In genomic region chr2:179537390-179537789, GRCm38 (mm10) we compare ENCODE assay signal across 9 mouse cellular contexts.
A peak's percentile ranks its signal among the peaks of the same experiment; 100 is the strongest.
DNase-seq lines count a peak whose midpoint lies in the region; ATAC-seq lines count a peak whose summit lies in the region.
"Had no signal": no experiment of that assay in that cellular context is flagged by ENCODE, and none has a peak within 500 bp of the region (broad histone marks: within the 10 kb centered on the region; RNA-seq: fewer than 3 reads in every experiment).

No protein-coding gene starts in this region.

- H3K27me3 ChIP-seq in forebrain, embryonic 11.5 days (ENCODE audit: control insufficient read depth, insufficient read depth, low read length), result no peaks in the 10 kb centered on the region

- peak overlapping the region; percentile 80 for H3K27ac ChIP-seq in forebrain, embryonic 11.5 days (ENCODE audit: low read depth, low read length)

- intact Hi-C loops in left cerebral cortex, postnatal 36 days (cut with DNase I), result no loop called here

- H3K9me3 ChIP-seq in forebrain, embryonic 11.5 days (ENCODE audit: control insufficient read depth, low read length), result no peaks in the 10 kb centered on the region

- ATAC-seq in forebrain, embryonic 11.5 days (replicated peaks; ENCODE audit: low FRiP score), result peak; percentile 95

- under 1% methylated on average over 19 of the region's 19 CpGs for WGBS in forebrain, embryonic 11.5 days

- no peaks in the 10 kb centered on the region for H3K36me3 ChIP-seq in forebrain, embryonic 11.5 days (ENCODE audit: control insufficient read depth, insufficient read depth, low read length)

- peak; percentile 26 for DNase-seq in adrenal gland, postnatal 25 days
- DNase-seq in adrenal gland, postnatal 10 days, result no peak
- peak; percentile 92 for DNase-seq in forebrain, embryonic 11.5 days (ENCODE audit: low spot score)
- peak; percentile 45 for DNase-seq in kidney, adult 9 months
- DNase-seq in left cerebral cortex, postnatal 36 days (ENCODE audit: low spot score in 2 of 2), result peak; percentile 19 to 32
- peak; percentile 57 for DNase-seq in right cerebral cortex, adult 18-20 months
- DNase-seq in liver, result no peak
- DNase-seq in urinary bladder, adult 18-20 months (ENCODE audit: low spot score in 2 of 2), result no peak
- DNase-seq: lung, embryonic 14.5 days had no signal

- peak overlapping the region; percentile 34; the same call in 1 of the 2 replicates for H3K4me2 ChIP-seq in forebrain, embryonic 11.5 days (ENCODE audit: low read depth, low read length, severe bottlenecking)
- H3K4me2 ChIP-seq: lung, embryonic 14.5 days had no signal

- H3K4me3 ChIP-seq in forebrain, embryonic 11.5 days (ENCODE audit: low read depth, low read length), result no peak overlapping the region

- H3K9ac ChIP-seq in forebrain, embryonic 11.5 days (ENCODE audit: low read length), result no peak overlapping the region
- H3K9ac ChIP-seq: lung, embryonic 14.5 days had no signal

- peaks cover 44% of the 10 kb centered on the region for H3K4me1 ChIP-seq in forebrain, embryonic 11.5 days (replicated peaks; ENCODE audit: control insufficient read depth, insufficient read depth, low read length)

Comparison
In these comparisons a context has a peak if more than half of its experiments do, and no peak if none do; other contexts are left out.
1. DNase-seq: peak in adrenal gland, postnatal 25 days (single experiment), forebrain, embryonic 11.5 days (single experiment), kidney, adult 9 months (single experiment), left cerebral cortex, postnatal 36 days (2 of 2) and right cerebral cortex, adult 18-20 months (single experiment); none in adrenal gland, postnatal 10 days (single experiment), liver (single experiment) and urinary bladder, adult 18-20 months (0 of 2).